Mouse (Mus musculus) MN1 (cell line): Measurements from ENCODE around the gene Spata31d1a.

ENCODE experiments used
- DNase-seq: peaks from one replicate; pipeline ENCODE4 v3.0.0-alpha.2; 2016; ENCODE audit warnings: low spot score

Spata31d1a gene

DNA sequence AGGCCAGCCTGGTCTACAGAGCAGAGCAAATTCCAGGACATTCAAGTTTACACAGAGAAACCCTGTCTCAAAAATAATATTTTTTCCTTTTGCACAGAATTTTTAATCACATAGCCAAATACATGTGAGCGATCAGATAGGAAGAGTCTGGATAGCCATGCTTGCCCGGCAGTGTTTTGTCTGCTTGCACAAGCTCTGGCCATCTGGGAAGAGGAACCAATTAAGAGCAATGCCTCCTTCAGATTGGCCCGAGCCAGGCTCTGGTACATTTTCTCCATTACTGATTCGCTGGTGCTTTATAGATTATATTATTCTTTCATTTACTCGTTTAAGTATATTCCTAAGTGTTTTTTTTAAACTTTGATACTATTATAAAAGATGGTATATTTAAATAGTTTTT is 42.4 kb downstream of the Spata31d1a start:
- DNase-seq, result no peak

DNA sequence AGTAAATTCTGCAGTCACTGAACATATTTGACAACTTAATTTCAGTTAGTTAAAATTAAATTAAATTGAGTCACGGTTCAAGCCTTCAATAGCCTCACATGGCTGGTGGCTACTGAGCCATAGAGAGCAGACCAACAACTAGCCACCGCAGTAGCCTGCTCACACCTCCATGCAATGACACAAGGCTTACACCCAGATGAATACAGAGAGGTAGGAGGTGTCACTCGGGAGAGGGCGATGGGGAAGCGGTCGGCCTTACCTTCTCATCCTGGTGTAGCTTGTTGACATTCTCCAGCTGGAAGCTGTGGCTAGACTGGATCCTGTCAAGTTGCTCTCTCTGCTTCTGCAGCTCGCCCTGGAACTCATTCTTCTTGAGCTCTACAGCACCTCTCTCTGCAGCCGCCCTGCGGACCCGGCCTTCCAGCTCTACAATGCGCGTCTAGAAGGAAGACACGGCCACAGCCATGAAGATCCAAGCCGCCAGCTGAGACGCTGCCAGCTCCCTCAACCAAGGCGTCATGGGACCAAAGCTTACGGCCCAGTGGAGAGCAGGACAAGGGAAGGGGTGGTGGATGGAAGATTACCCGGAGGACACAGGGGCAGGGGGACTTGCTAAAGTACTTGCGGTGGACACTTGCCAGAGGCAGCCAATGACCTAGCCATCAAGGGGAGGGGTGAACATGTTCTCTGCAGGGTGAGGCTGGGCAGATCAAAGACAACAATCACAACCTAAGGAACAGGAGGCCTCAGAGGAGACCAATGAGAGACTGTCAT is 46.0 kb downstream of the Spata31d1a start:
- no peak for DNase-seq

DNA sequence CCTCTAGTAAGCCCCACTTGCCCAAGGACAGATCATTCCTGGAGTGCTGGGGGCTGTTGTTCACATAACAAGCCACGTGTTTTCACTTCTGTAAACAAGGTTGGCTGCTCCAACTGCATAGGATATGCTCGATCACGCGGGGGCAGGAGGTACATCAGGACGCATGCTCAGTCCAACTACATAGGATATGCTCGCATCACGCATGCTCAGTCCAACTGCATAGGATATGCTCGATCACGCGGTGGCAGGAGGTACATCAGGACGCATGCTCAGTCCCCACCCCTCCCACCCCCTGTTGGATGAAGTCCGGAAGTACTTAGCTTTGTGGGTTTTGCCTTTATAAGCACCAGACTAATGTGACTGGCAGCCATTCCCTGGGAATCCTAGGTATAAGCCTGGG is 48.2 kb downstream of the Spata31d1a start:
- DNase-seq, result no peak

DNA sequence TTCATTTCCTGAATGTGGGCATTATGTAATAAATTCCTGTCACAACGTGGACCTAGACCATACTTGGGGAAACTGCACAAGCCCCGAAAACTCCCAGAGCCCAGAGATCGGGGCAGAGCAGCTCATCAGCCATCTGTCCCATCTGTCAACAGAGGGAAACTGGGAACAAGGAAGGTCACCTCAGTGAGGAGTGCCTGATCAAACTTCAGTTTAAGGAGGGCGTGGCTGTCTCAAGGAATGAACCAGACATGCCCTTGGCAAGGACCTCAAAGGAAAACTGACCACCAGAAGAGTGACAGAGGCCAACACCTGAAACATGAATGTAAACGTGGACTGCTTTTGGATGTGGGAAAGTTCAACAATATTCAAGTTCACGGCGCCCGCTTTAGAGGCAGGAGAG is 48.7 kb downstream of the Spata31d1a start:
- no peak for DNase-seq

DNA sequence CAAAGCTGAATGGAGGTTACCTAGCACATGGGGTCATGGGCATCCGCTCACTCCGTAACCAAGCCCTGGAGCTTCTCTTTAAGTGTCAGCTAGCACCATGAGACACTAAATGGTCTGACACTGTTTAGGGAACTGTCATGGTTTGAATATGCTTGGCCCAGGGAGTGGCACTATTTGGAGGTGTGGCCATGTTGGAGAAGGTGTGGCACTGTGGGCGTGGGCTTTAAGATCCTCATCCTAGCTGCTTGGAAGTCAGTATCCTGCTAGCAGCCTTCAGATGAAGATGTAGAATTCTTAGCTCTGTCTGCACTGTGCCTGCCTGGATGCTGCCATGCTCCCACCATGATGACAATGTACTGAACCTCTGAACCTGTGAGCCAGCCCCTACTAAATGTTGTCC is 49.8 kb downstream of the Spata31d1a start:
- no peak for DNase-seq

DNA sequence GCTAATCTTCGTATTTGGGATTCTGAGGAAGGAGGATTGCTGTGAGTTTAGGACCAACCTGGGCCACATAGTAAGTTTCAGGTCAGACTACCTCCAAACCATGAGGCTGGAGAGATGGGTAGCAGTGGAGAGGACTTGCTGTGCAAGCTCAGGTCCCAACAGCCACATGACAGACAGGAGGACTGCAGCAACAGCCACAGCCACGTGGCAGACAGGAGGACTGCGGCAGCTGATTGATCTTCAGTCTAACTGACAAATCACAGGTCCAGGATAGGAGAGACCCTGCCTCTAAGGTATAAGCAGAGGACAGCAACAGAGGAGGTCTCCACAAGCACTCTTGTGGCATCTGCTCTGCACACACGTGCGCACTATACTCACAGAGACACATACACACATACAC is 52.3 kb downstream of the Spata31d1a start:
- no peak for DNase-seq

DNA sequence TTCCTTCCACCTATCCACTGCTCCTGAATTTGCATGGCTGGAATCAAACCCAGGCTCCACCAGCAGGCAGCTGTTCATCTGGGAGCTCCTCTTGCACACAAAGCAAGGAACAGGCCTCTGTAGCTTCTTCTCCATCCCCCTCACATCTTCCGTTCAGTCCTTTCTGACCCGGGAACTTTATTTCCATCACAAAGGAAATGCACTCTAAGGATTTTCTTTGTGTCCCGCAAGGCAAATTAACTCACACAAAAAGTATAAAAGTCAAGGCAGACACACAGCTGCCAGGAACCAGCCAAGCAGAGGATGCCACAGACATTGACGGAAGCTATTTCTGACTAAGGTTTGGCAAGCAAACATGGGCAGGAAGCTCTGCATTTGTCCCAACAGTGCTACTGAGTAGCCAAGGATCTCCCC is 53.1 kb downstream of the Spata31d1a start:
- DNase-seq, result no peak

DNA sequence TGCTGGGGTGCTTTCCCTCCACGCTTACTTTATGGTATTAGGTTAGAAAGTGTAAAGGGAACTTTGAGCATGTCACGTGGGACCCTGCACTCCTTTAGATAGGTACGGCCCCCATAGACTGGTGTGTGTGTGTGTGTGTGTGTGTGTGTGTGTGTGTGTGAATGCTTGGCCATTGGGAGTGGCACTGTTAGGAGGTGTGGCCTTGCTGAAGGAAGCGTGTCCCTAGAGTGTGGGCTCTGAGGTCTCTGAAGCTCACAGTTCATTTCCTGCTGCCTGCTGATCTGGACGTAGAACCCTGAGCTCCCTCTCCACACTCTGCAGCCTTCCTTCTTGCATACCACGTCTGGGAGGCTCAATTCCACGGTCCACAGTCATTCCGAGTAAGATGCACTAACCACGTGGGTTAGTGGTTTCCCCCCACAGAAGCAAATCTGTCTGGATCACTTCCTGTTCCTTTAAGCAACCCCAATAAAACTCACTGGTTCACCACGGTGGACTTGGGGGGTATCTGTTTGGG is 53.8 kb downstream of the Spata31d1a start:
- DNase-seq, result no peak

DNA sequence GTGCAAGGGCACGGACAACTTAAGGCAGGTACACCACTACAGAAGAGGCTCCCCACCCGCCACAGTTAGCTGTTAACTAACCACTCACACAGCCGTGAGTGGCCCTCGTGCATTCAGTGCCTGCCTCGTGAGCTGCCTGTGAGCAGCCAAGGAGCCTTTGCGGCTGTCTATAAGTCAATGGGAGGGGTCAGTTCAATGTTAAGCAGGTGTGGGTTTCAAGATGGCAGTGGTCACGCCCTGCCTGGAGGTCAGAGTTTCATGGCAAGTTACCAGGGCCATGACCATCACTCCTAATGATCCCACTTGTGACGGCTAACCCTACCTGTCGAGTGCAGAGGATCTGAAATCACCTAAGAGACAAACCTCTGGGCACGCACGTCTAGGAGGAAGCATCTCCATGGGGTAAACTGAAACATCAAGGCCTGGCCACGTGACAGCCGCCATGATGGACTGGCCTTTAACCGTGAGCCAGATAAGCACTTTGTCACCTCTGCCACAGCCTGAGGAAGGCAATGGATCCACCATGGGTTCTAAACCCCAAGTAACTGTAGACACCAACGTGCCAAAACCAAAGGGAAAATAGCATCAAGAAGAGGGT is 54.3 kb downstream of the Spata31d1a start:
- no peak for DNase-seq

DNA sequence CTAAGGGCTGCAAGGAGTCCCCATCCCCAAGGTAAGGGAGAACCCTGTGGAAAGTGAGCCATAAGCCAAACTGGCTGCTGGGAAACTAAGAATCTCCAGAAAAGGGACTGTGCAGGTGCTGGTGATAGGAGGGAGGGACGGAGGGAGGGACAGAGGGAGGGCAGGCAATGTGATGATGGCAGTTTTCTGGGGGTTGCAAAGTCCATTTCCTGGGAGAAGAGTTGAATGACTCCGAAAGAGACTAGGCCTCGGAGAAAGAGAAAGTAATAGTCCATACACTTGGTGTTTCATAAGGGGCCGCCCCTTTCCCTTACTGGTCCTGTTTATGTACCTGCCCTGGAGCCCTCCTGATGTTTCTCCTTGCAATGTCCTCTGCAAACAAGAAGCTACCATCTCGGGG is 55.7 kb downstream of the Spata31d1a start:
- DNase-seq, result no peak

DNA sequence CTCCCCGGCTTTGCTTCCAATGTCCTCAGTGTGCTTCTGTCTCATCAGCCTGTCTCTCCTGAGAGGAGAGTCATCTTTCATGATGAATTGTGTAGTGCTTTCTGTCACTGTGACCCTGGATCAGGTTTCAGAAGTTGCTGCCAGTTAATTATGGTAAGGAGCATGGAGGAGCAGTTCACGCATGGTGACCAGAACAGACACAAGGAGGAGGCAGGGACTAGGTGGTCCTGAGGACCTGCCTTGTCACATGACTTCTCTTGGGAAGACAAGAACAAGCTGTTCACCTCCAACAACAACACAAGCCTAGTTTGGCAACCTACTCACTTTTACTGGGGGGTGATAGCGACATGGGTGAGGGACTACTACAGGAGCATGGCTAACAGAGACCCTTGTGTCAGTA is 57.0 kb downstream of the Spata31d1a start:
- no peak for DNase-seq

DNA sequence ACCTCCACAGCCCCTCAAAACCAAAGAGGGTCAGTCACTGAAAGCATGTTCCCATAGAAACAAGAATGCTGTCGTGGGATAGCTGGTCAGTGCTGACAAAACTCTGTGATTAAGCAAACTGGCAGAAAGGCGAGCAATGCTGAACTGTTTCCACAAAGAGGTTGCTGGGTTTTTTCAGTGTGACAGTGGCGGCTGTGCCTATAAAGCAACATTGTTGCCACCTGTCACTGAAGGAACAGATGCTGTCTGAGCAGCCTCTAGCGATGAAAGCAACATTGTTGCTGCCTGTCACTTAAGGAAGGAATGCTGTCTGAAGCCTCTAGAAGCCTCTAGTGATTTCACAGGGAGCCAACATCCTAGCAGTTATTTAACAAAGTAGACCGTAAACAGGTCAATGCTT is 57.5 kb downstream of the Spata31d1a start:
- no peak for DNase-seq
